Mouse (Mus musculus) forebrain, embryonic 15.5 days (tissue): ENCODE data around the gene Asic2. TPM values are rescaled to one million over a fixed set of nuclear protein-coding genes. Genes with fewer than 3 reads are reported as not detected.

Experiments
- ATAC-seq: fragments of 200-750 bp; cut with Nextera tagmentation; replicated peaks from 2 replicates; pipeline ENCODE4 v1.8.0; 2017; ENCODE audit warnings: mild to moderate bottlenecking, moderate TSS enrichment, moderate library complexity
- H3K27ac ChIP-seq: fragments of 300-500 bp; sonication (generic); replicated peaks from 2 replicates; pipeline ENCODE4 v1.5.1; 2015; ENCODE audit warnings: mild to moderate bottlenecking, inconsistent platforms
- H3K27me3 ChIP-seq: fragments of 300-500 bp; sonication (generic); 2 replicates; pipeline ENCODE4 v1.6.1; 2015; ENCODE audit warnings: inconsistent platforms
- H3K36me3 ChIP-seq: fragments of 300-500 bp; sonication (generic); 2 replicates; pipeline ENCODE4 v1.6.1; 2015; ENCODE audit warnings: mild to moderate bottlenecking, inconsistent platforms
- H3K4me1 ChIP-seq: fragments of 300-500 bp; sonication (generic); 2 replicates; pipeline ENCODE4 v1.6.1; 2015; ENCODE audit warnings: inconsistent platforms
- H3K4me2 ChIP-seq: fragments of 300-500 bp; sonication (generic); replicated peaks from 2 replicates; pipeline ENCODE4 v1.6.1; 2015; ENCODE audit warnings: mild to moderate bottlenecking, inconsistent platforms
- H3K4me3 ChIP-seq: fragments of 300-500 bp; sonication (generic); 2 replicates; pipeline ENCODE4 v1.5.1; 2015; ENCODE audit warnings: mild to moderate bottlenecking, inconsistent platforms
- H3K9ac ChIP-seq: fragments of 300-500 bp; sonication (generic); replicated peaks from 2 replicates; pipeline ENCODE4 v1.6.1; 2015; ENCODE audit warnings: mild to moderate bottlenecking, inconsistent platforms
- H3K9me3 ChIP-seq: fragments of 300-500 bp; sonication (generic); 2 replicates; pipeline ENCODE4 v1.6.1; 2016; ENCODE audit warnings: inconsistent platforms
- WGBS: fragments of 180-500 bp; shearing (Covaris S2); methylation state at CpG from one replicate; pipeline ENCODE4 v1.1.7; 2015; ENCODE audit warnings: mixed read lengths; 5-methylcytosine and 5-hydroxymethylcytosine counted together
- polyA plus RNA-seq: library from polyadenylated mRNA; unstranded; fragments of >200 nt; fragmentation: Nextera tagmentation; extraction: Ambion mirVana; gene quantifications from 2 replicates; pipeline ENCODE4 v1.2.1, GENCODE M21; 2015

Asic2 gene
- polyA plus RNA-seq, 1 experiment from 2014 or later = 5.5 TPM

DNA sequence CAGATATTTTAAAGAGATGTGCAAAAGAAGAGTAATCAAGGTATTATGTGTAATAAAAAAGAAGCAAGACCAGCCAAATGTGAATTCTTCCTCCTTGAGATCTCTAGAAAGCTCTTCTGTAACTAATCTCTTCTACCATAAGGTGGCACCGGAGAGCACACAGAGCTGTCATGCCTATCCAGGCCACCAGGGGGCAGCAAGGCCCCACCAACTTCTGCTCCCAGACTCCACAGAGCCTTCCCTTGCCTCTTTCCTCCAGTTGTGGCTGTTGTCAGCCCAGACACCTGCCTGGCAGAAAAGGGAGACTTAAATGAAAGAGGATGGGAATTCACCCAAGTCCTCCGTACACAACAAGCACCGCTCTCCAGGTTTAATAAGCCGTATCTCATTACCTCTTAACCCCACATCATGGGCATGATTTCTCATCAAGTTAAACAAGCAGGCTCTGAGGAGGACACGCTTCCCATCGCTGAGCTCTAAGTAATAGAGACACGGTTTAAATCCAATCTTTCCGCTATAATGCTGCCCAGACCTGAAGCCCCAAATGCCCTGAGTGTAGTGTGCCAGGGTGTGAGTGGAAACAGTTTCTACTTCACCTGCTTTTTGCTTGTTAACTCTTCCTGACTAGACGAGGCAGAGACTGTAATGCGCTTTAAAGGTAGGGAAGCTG, 28.1 kb upstream of the Asic2 start:
- Histone ChIP-seq H3K9me3 (no peaks in the 10 kb centered on the region), H3K27me3 (no peaks in the 10 kb centered on the region), H3K4me1 (no peaks in the 10 kb centered on the region), H3K9ac (no peak overlapping the region), H3K36me3 (no peaks in the 10 kb centered on the region), H3K27ac (no peak overlapping the region), H3K4me2 (no peak overlapping the region), H3K4me3 (no peak overlapping the region)
- ATAC-seq = no peak
- 63% methylated on average over 10 of the region's 10 CpGs for WGBS

DNA sequence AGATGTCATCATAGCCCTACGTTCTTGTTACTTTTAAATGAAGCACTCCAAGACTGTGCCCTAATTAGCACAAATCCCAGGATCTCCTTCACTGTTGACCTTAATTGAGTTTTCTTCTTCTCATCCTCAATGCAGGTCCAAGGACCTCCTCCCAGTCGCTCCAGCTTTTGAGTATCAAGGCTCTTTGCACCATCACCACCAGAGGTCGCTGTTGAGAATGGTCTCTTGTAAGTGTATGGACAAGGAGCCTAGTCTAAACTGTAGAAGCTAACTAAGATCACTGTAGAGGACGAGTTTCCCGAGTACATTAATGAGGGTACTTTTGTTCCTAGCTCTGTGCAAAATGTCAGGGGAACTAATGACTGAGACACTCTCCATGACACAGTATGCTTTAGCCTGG, 14.9 kb upstream of the Asic2 start:
- no peak overlapping the region for H3K27ac ChIP-seq
- ATAC-seq = no peak
- H3K27me3 ChIP-seq = no peaks in the 10 kb centered on the region
- H3K9ac ChIP-seq = no peak overlapping the region
- peaks cover 8% of the 10 kb centered on the region; the same call in 1 of the 2 replicates for H3K4me1 ChIP-seq
- WGBS = 28% methylated on average over 5 of the region's 5 CpGs
- H3K9me3 ChIP-seq = no peaks in the 10 kb centered on the region
- H3K4me3 ChIP-seq = no peak overlapping the region
- H3K36me3 ChIP-seq = no peaks in the 10 kb centered on the region
- H3K4me2 ChIP-seq = no peak overlapping the region

DNA sequence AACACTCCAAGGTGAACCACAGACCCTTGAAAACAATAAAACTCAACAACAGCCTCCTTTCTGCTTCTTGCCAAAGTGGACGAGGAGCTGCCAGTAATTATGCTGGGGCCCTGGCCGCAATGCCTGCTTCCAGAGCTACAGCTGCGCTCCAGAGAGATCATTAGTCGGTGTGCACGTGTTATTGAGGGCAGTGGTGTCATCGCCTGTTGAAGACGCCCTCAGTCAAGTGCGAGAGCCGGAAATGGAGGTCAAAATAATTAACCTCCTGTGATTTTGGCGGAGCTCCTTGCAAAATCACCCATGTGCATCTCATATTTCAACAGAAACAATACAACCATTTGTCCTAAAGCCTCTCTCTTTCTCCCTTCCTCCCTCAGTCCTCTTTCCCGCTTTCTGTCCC, 13.9 kb upstream of the Asic2 start:
- peaks cover 8% of the 10 kb centered on the region; the same call in 1 of the 2 replicates for H3K4me1 ChIP-seq
- no peaks in the 10 kb centered on the region for H3K27me3 ChIP-seq
- no peak for ATAC-seq
- no peak overlapping the region for H3K27ac ChIP-seq
- H3K4me2 ChIP-seq = no peak overlapping the region
- no peaks in the 10 kb centered on the region for H3K36me3 ChIP-seq
- H3K4me3 ChIP-seq = no peak overlapping the region
- H3K9me3 ChIP-seq = no peaks in the 10 kb centered on the region
- WGBS = 25% methylated on average over 11 of the region's 11 CpGs
- H3K9ac ChIP-seq = no peak overlapping the region

DNA sequence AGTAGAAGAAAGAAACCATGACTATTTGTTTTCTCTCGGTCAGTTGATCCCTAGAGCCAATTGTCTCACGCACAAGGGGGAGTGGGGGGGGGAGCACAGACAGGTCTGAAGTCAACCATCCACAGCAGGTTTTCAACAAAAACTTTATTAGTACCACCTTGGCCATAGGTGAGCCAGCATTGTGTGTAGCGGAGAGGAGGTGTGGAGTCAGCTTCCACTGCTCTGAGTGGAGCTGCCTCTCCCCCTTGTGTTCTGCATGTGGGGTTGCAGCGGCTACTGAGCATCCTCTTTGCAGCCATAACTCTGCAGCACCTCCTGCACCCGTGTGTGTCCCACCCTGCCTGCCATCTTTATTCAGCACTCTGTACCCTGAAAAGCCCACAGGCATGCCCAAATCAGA, 6.3 kb upstream of the Asic2 start:
- Histone ChIP-seq H3K4me1 (no peaks in the 10 kb centered on the region), H3K9me3 (no peaks in the 10 kb centered on the region), H3K27me3 (no peaks in the 10 kb centered on the region), H3K27ac (no peak overlapping the region), H3K9ac (no peak overlapping the region), H3K36me3 (no peaks in the 10 kb centered on the region), H3K4me2 (no peak overlapping the region), H3K4me3 (no peak overlapping the region)
- 22% methylated on average over 5 of the region's 5 CpGs for WGBS
- no peak; the same call in 1 of the 2 replicates for ATAC-seq

DNA sequence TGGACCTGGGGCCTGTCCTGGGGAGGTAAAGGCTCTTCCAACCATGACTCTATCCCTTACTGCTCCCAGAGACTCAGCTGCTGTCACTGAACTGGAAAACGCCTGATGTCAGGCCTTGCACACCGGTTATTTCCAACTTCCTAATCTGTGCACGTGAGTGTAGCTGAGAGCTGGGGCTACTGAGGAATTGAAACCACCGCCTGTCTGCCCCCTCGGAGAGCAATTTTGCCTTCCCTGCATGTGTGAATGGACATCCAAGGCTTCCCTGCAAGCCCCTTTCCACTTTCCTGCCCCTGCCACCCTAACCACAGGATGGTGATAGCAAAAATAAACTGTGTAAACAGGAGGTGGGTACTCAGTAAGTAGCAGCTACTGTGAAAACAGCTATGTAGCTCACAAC, 5.4 kb upstream of the Asic2 start:
- WGBS = 59% methylated on average over 5 of the region's 5 CpGs
- Histone ChIP-seq H3K36me3 (no peaks in the 10 kb centered on the region), H3K4me3 (no peak overlapping the region), H3K4me1 (peaks cover 4% of the 10 kb centered on the region; the same call in 1 of the 2 replicates), H3K27me3 (no peaks in the 10 kb centered on the region), H3K27ac (no peak overlapping the region), H3K9me3 (no peaks in the 10 kb centered on the region), H3K4me2 (no peak overlapping the region), H3K9ac (no peak overlapping the region)
- ATAC-seq = no peak

DNA sequence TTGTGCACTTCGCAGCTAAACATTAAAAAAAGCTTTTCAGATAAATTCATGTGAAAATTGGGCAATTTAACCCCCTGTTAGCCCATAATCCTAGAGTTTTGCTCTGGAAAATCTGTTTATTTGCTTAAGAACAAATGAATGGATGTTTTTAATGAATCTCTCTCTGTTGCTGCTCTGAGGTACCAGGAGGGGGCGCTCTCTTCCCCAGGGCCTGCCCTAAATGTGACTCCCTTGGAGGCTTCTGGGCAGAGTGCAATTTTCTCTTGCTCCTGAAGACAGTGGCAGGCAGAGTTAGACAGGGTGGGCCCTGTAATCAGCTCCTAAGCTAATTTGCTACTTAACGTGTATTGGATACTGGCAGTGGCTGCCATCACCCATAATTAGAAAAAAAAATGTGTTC, 3.8 kb upstream of the Asic2 start:
- Histone ChIP-seq H3K4me2 (no peak overlapping the region), H3K27me3 (peaks cover 10% of the 10 kb centered on the region; the same call in 1 of the 2 replicates), H3K9me3 (no peaks in the 10 kb centered on the region), H3K4me3 (no peak overlapping the region), H3K36me3 (no peaks in the 10 kb centered on the region), H3K27ac (no peak overlapping the region), H3K4me1 (peaks cover 20% of the 10 kb centered on the region), H3K9ac (no peak overlapping the region)
- WGBS = 34% methylated on average over 3 of the region's 3 CpGs
- ATAC-seq = no peak

DNA sequence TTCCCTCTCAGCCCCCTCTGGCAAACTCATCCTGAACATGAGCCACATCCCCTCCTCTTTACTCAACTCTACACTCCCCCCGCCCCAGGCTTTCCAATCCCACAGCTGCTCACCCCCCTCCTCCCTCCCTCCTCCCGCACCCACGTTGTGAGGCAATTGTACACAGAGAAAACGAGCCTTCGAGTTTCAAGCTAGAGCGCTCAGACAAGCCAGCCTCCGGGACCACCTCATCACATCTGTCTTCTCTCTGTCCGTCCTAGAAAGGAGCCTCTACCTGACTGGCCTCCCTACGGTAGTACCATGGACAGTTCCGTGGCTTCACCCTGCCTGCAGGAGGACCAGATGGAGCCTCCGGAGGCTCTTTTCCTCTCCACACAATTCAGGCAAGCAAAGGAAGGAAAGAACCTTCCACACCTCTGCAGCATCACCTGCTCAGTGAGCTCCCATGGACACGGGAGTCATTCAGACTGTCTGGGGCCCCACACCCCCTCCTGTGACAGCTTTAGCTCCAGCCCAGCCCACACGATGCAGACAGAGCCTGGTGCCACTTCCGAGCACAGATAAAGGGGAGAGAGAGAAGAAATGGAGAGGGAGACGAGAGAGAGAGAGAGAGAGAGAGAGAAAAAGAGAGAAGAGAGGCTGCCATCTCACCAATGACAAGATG, 1.5 kb downstream of the Asic2 start:
- Histone ChIP-seq H3K27me3 (peaks cover 10% of the 10 kb centered on the region; the same call in 1 of the 2 replicates), H3K36me3 (no peaks in the 10 kb centered on the region), H3K4me2 (peak overlapping the region; percentile 40), H3K4me1 (peaks cover 48% of the 10 kb centered on the region), H3K9me3 (no peaks in the 10 kb centered on the region), H3K9ac (0 out of 2 replicates have a peak overlapping the region, but pooled peaks have one; percentile 10), H3K4me3 (peak overlapping the region; percentile 18), H3K27ac (0 out of 2 replicates have a peak overlapping the region, but pooled peaks have one; percentile 3)
- 6% methylated on average over 15 of the region's 15 CpGs for WGBS
- ATAC-seq = peak; percentile 55

DNA sequence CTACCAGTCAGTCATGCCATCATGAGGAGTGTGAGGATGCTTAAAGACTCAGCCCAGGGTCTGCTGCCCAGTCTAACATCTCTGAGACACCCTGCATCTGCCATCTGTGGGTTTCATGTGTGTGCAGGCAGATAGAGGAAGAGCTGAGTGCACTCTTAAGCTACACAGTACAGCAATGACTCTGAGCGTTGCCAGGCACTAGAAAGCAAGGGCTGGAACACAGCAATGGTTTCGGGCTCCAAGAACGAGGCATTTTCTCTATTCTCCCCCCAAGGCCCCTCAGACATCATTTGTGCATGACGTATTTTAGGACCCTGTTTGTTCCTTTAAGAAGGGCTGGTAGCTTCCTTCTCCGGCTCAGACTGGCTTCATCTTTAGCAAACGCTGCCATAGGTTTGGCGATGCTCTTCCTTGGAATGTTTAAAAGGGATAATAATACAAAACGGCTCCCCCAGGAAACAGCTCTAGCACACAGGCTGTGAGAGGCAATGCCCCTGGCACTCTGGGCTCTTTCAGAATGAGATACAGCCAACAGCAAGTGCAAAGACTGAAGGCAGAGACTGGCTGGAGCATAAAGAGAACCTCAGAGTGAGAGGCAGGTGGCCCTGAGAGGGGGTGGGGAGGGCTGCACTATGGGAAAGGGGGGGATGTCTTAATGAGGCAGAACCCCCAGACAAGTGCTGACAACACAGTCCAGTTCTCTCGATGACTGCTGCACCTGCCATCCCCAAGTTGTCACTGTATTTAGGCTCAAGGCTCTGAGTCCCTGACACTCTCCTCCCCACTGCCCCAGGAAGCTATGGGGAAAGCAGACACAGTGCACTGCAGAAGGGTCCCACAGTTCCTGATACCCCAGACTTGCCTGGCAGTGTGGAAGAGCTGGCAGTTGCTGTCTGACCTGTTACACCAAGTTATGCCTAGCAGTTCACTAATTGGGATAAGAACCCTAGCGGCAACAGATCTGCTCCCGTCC, 2.3 kb downstream of the Asic2 start:
- 31% methylated on average over 11 of the region's 11 CpGs for WGBS
- ATAC-seq = peak; percentile 69
- no peaks in the 10 kb centered on the region for H3K36me3 ChIP-seq
- peaks cover 10% of the 10 kb centered on the region; the same call in 1 of the 2 replicates for H3K27me3 ChIP-seq
- H3K4me1 ChIP-seq = peaks cover 48% of the 10 kb centered on the region
- peak overlapping the region; percentile 18; the same call in 1 of the 2 replicates for H3K4me3 ChIP-seq
- no peaks in the 10 kb centered on the region for H3K9me3 ChIP-seq
- H3K4me2 ChIP-seq = peak overlapping the region; percentile 40
- no peak overlapping the region for H3K9ac ChIP-seq
- peak overlapping the region; percentile 42 for H3K27ac ChIP-seq

DNA sequence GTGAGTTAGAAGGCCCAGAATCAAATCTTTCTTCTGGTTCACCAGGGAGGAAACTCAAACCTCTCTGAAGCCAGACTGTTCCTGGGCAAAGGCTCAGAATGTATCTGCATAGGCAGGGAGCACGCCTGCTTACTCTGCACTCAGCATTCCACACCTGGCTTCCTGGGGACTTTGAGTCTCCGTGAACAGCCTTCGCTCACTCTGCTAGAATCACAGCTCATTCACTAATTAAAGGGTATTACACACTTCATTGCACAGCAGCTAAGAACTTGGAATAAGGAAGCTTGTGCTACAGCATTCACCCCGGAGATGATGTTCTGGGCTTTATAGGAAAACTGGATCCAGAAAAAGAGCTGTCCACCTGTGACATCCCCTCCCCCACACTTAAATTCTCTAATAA, 3.7 kb downstream of the Asic2 start:
- no peak overlapping the region for H3K9ac ChIP-seq
- no peak for ATAC-seq
- no peaks in the 10 kb centered on the region for H3K36me3 ChIP-seq
- H3K27ac ChIP-seq = no peak overlapping the region
- peaks cover 10% of the 10 kb centered on the region; the same call in 1 of the 2 replicates for H3K27me3 ChIP-seq
- H3K9me3 ChIP-seq = no peaks in the 10 kb centered on the region
- peaks cover 48% of the 10 kb centered on the region for H3K4me1 ChIP-seq
- WGBS = 15% methylated on average over 4 of the region's 4 CpGs
- H3K4me3 ChIP-seq = no peak overlapping the region
- no peak overlapping the region for H3K4me2 ChIP-seq

DNA sequence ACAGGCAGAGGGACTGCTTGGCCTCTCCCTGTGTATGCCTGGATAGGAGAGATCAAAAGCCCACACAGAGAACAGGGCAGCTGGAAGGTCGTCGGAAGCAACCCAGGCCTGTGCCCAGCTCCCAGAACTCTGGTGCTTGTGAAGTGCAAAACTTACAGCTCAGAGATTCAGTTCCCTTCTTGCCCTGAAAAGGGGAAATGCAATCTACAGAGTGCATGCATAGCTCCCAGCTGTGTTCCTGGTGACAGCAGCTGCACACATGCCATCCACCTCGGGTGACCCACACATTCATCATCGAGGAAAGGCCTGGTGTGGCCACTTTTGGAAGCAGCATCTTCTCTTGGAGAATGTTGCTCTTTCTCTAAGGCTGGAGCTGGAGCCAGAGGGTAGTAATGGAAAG, 13.9 kb downstream of the Asic2 start:
- Histone ChIP-seq H3K4me3 (no peak overlapping the region), H3K4me2 (no peak overlapping the region), H3K36me3 (no peaks in the 10 kb centered on the region), H3K4me1 (no peaks in the 10 kb centered on the region), H3K27me3 (no peaks in the 10 kb centered on the region), H3K27ac (no peak overlapping the region), H3K9me3 (no peaks in the 10 kb centered on the region), H3K9ac (no peak overlapping the region)
- no peak for ATAC-seq
- WGBS = 68% methylated on average over 4 of the region's 4 CpGs

DNA sequence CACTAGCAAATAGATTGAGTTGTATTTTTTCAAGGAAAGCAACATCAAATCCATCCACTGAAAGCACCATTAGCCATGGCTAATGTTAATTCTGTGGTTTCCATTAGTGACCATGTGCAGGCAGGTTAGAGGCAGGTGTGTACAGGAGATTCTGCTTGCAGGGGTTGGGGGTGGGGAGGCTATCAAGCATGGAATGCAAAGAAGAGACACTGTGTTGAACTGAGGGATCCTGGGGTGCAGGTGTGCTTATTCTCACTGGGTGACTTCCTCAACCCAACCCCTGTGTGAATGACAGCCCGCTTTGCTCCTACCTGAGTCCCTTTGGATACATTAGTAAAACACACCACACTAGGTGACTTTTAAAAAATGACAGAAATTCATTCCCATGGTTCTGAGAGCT, 20.2 kb downstream of the Asic2 start:
- no peak overlapping the region for H3K4me3 ChIP-seq
- H3K27me3 ChIP-seq = no peaks in the 10 kb centered on the region
- H3K27ac ChIP-seq = no peak overlapping the region
- no peaks in the 10 kb centered on the region for H3K4me1 ChIP-seq
- ATAC-seq = no peak
- H3K4me2 ChIP-seq = no peak overlapping the region
- no peak overlapping the region for H3K9ac ChIP-seq
- WGBS = 95% methylated on average over 1 of the region's 1 CpGs
- no peaks in the 10 kb centered on the region for H3K36me3 ChIP-seq
- H3K9me3 ChIP-seq = no peaks in the 10 kb centered on the region

DNA sequence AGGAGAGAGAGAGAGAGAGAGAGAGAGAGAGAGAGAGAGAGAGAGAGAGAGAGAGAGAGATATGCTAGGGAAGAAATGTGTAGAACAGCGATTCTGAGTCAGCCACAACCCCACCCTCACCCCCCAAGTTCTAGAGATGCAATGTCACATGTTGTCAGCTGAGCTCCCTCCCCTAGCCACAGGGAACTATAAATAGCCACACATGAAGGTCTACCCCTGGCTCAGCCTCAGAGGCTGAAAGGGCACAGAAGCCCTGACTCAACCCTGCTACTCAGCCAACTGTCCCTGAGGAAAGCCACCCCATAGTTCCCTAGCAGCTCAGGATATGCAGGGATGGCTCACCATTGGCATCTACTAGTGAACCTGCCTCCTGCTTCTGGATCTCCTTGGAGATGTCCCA, 26.1 kb downstream of the Asic2 start:
- no peak overlapping the region for H3K4me2 ChIP-seq
- no peak overlapping the region for H3K9ac ChIP-seq
- no peak overlapping the region for H3K27ac ChIP-seq
- no peaks in the 10 kb centered on the region for H3K36me3 ChIP-seq
- H3K4me1 ChIP-seq = no peaks in the 10 kb centered on the region
- no peaks in the 10 kb centered on the region for H3K27me3 ChIP-seq
- H3K9me3 ChIP-seq = no peaks in the 10 kb centered on the region
- WGBS = 100% methylated on average over 1 of the region's 1 CpGs
- ATAC-seq = no peak
- H3K4me3 ChIP-seq = no peak overlapping the region
